Mouse (Mus musculus) midbrain, embryonic 15.5 days (tissue): Measurements from ENCODE around the gene Olfr750. TPM values are rescaled to one million over a fixed set of nuclear protein-coding genes. Genes with fewer than 3 reads are reported as not detected.

Experiments
- ATAC-seq: fragments of 200-750 bp; cut with Nextera tagmentation; replicated peaks from 2 replicates; pipeline ENCODE4 v1.8.0; 2017; ENCODE audit warnings: moderate TSS enrichment
- H3K27ac ChIP-seq: fragments of 300-500 bp; sonication (generic); 2 replicates; pipeline ENCODE4 v1.5.1; 2015; ENCODE audit warnings: mild to moderate bottlenecking, inconsistent platforms
- H3K27me3 ChIP-seq: fragments of 300-500 bp; sonication (generic); replicated peaks from 2 replicates; pipeline ENCODE4 v1.6.1; 2015; ENCODE audit warnings: inconsistent platforms
- H3K36me3 ChIP-seq: fragments of 300-500 bp; sonication (generic); replicated peaks from 2 replicates; pipeline ENCODE4 v1.6.1; 2015; ENCODE audit warnings: inconsistent platforms
- H3K4me1 ChIP-seq: fragments of 300-500 bp; sonication (generic); 2 replicates; pipeline ENCODE4 v1.6.1; 2015; ENCODE audit warnings: inconsistent platforms
- H3K4me2 ChIP-seq: fragments of 300-500 bp; sonication (generic); 2 replicates; pipeline ENCODE4 v1.6.1; 2015; ENCODE audit warnings: inconsistent platforms, mild to moderate bottlenecking, moderate library complexity
- H3K4me3 ChIP-seq: fragments of 300-500 bp; sonication (generic); 2 replicates; pipeline ENCODE4 v1.5.1; 2015; ENCODE audit warnings: mild to moderate bottlenecking, inconsistent platforms
- H3K9ac ChIP-seq: fragments of 300-500 bp; sonication (generic); 2 replicates; pipeline ENCODE4 v1.6.1; 2015; ENCODE audit warnings: mild to moderate bottlenecking, inconsistent platforms
- H3K9me3 ChIP-seq: fragments of 300-500 bp; sonication (generic); 2 replicates; pipeline ENCODE4 v1.6.1; 2016; ENCODE audit warnings: inconsistent platforms
- WGBS: fragments of 180-500 bp; shearing (Covaris S2); methylation state at CpG from one replicate; pipeline ENCODE4 v1.1.7; 2015; ENCODE audit warnings: mixed read lengths; 5-methylcytosine and 5-hydroxymethylcytosine counted together
- polyA plus RNA-seq: library from polyadenylated mRNA; unstranded; fragments of >200 nt; fragmentation: Nextera tagmentation; extraction: Ambion mirVana; gene quantifications from 2 replicates; pipeline ENCODE4 v1.2.1, GENCODE M21; 2015

The Olfr750 gene
- polyA plus RNA-seq, 1 experiment from 2014 or later = 0.09 TPM

- Histone ChIP-seq H3K4me2 (no peak overlapping the region), H3K9me3 (no peaks in the 10 kb centered on the region), H3K9ac (no peak overlapping the region), H3K27me3 (peaks cover 20% of the 10 kb centered on the region), H3K4me1 (peaks cover 21% of the 10 kb centered on the region), H3K27ac (no peak overlapping the region), H3K4me3 (no peak overlapping the region), H3K36me3 (no peaks in the 10 kb centered on the region)
- 77% methylated on average over 2 of the region's 2 CpGs for WGBS
- no peak for ATAC-seq
Measured at GRCm38 (mm10) chr14:51085086-51085485, 10.9 kb upstream of the Olfr750 start.

GRCm38 (mm10) chr14:51083805-51084204 lies 9.6 kb upstream of the Olfr750 start:
- H3K4me3 ChIP-seq = peak overlapping the region; percentile 48
- no peak overlapping the region for H3K9ac ChIP-seq
- ATAC-seq = no peak
- H3K9me3 ChIP-seq = no peaks in the 10 kb centered on the region
- H3K36me3 ChIP-seq = no peaks in the 10 kb centered on the region
- H3K4me1 ChIP-seq = peaks cover 21% of the 10 kb centered on the region
- 12% methylated on average over 7 of the region's 7 CpGs for WGBS
- H3K27ac ChIP-seq = no peak overlapping the region
- H3K27me3 ChIP-seq = peaks cover 20% of the 10 kb centered on the region
- peak overlapping the region; percentile 80 for H3K4me2 ChIP-seq

GRCm38 (mm10) chr14:51082599-51083581 lies 8.7 kb upstream of the Olfr750 start:
- Histone ChIP-seq H3K9me3 (no peaks in the 10 kb centered on the region), H3K4me1 (peaks cover 14% of the 10 kb centered on the region), H3K4me2 (peak overlapping the region; percentile 80), H3K4me3 (peak overlapping the region; percentile 48), H3K36me3 (no peaks in the 10 kb centered on the region), H3K27me3 (peaks cover 20% of the 10 kb centered on the region), H3K27ac (no peak overlapping the region), H3K9ac (peak overlapping the region; percentile 47)
- WGBS = 3% methylated on average over 38 of the region's 40 CpGs
- ATAC-seq = peak; percentile 77

GRCm38 (mm10) chr14:51081035-51081434 lies 6.8 kb upstream of the Olfr750 start:
- ATAC-seq = no peak
- 91% methylated on average over 2 of the region's 2 CpGs for WGBS
- H3K27me3 ChIP-seq = peaks cover 17% of the 10 kb centered on the region

GRCm38 (mm10) chr14:51079180-51079579 lies 4.9 kb upstream of the Olfr750 start:
- no peaks in the 10 kb centered on the region for H3K36me3 ChIP-seq
- peaks cover 14% of the 10 kb centered on the region for H3K4me1 ChIP-seq
- H3K4me3 ChIP-seq = no peak overlapping the region
- no peak for ATAC-seq
- peaks cover 10% of the 10 kb centered on the region for H3K27me3 ChIP-seq
- no peak overlapping the region for H3K27ac ChIP-seq
- no peak overlapping the region for H3K9ac ChIP-seq
- WGBS = 90% methylated on average over 1 of the region's 1 CpGs
- no peak overlapping the region for H3K4me2 ChIP-seq
- no peaks in the 10 kb centered on the region for H3K9me3 ChIP-seq

More at GRCm38 (mm10) chr14:51081035-51081434, 6.8 kb upstream of the Olfr750 start:
- peaks cover 14% of the 10 kb centered on the region for H3K4me1 ChIP-seq
- H3K4me2 ChIP-seq = no peak overlapping the region
- H3K9ac ChIP-seq = no peak overlapping the region
- no peak overlapping the region for H3K27ac ChIP-seq
- no peaks in the 10 kb centered on the region for H3K9me3 ChIP-seq
- no peaks in the 10 kb centered on the region for H3K36me3 ChIP-seq
- no peak overlapping the region for H3K4me3 ChIP-seq

GRCm38 (mm10) chr14:51069617-51070016 lies 4.6 kb downstream of the Olfr750 start:
- 87% methylated on average over 2 of the region's 2 CpGs for WGBS
- Histone ChIP-seq H3K36me3 (no peaks in the 10 kb centered on the region), H3K9ac (no peak overlapping the region), H3K4me1 (peaks cover 10% of the 10 kb centered on the region; the same call in 1 of the 2 replicates), H3K27me3 (no peaks in the 10 kb centered on the region), H3K4me2 (no peak overlapping the region), H3K4me3 (no peak overlapping the region), H3K27ac (no peak overlapping the region), H3K9me3 (no peaks in the 10 kb centered on the region)
- no peak for ATAC-seq

- Histone ChIP-seq H3K4me2 (no peak overlapping the region), H3K36me3 (no peaks in the 10 kb centered on the region), H3K27me3 (no peaks in the 10 kb centered on the region), H3K4me1 (peaks cover 10% of the 10 kb centered on the region; the same call in 1 of the 2 replicates), H3K4me3 (no peak overlapping the region), H3K9ac (no peak overlapping the region), H3K9me3 (no peaks in the 10 kb centered on the region), H3K27ac (no peak overlapping the region)
- 92% methylated on average over 5 of the region's 5 CpGs for WGBS
- no peak for ATAC-seq
Measured at GRCm38 (mm10) chr14:51068956-51069355, 5.3 kb downstream of the Olfr750 start.

- no peaks in the 10 kb centered on the region for H3K27me3 ChIP-seq
- H3K9me3 ChIP-seq = no peaks in the 10 kb centered on the region
- H3K27ac ChIP-seq = no peak overlapping the region
- no peak overlapping the region for H3K4me2 ChIP-seq
- ATAC-seq = no peak
- 89% methylated on average over 5 of the region's 5 CpGs for WGBS
- peaks cover 9% of the 10 kb centered on the region; the same call in 1 of the 2 replicates for H3K4me1 ChIP-seq
- no peaks in the 10 kb centered on the region for H3K36me3 ChIP-seq
- no peak overlapping the region for H3K4me3 ChIP-seq
- no peak overlapping the region for H3K9ac ChIP-seq
Measured at GRCm38 (mm10) chr14:51060761-51061160, 13.5 kb downstream of the Olfr750 start.

GRCm38 (mm10) chr14:51057401-51057831 lies 16.8 kb downstream of the Olfr750 start, which contains the start of gene Rnase12:
TSS of gene Rnase12 (minus strand) at chr14:51057661.
- Histone ChIP-seq H3K27me3 (no peaks in the 10 kb centered on the region), H3K4me3 (no peak within 1 kb of the TSS), H3K4me1 (0 out of 2 replicates have a peak, but pooled peaks cover 6% of the 10 kb centered on the region), H3K4me2 (no peak within 1 kb of the TSS), H3K27ac (no peak within 1 kb of the TSS), H3K9ac (no peak within 1 kb of the TSS), H3K36me3 (no peaks in the 10 kb centered on the region), H3K9me3 (no peaks in the 10 kb centered on the region)
- 73% methylated on average over 9 of the region's 9 CpGs for WGBS
- ATAC-seq = no peak

- Histone ChIP-seq H3K4me2 (no peak overlapping the region), H3K9me3 (no peaks in the 10 kb centered on the region)
- WGBS = 19% methylated on average over 13 of the region's 13 CpGs
Measured at GRCm38 (mm10) chr14:51054243-51055237, 19.7 kb downstream of the Olfr750 start.

GRCm38 (mm10) chr14:51053176-51053575 lies 21.1 kb downstream of the Olfr750 start:
- H3K9ac ChIP-seq = no peak overlapping the region
- H3K4me2 ChIP-seq = no peak overlapping the region
- H3K27me3 ChIP-seq = no peaks in the 10 kb centered on the region
- H3K4me1 ChIP-seq = no peaks in the 10 kb centered on the region
- no peak overlapping the region for H3K27ac ChIP-seq
- no peak overlapping the region for H3K4me3 ChIP-seq
- no peaks in the 10 kb centered on the region for H3K9me3 ChIP-seq
- no peaks in the 10 kb centered on the region for H3K36me3 ChIP-seq
- ATAC-seq = no peak
- 54% methylated on average over 5 of the region's 5 CpGs for WGBS

More at GRCm38 (mm10) chr14:51054243-51055237, 19.7 kb downstream of the Olfr750 start:
- Histone ChIP-seq H3K9ac (no peak overlapping the region), H3K4me1 (no peaks in the 10 kb centered on the region), H3K27ac (no peak overlapping the region), H3K4me3 (no peak overlapping the region), H3K27me3 (no peaks in the 10 kb centered on the region), H3K36me3 (no peaks in the 10 kb centered on the region)
- no peak for ATAC-seq

GRCm38 (mm10) chr14:51051941-51052340 lies 22.3 kb downstream of the Olfr750 start:
- Histone ChIP-seq H3K36me3 (no peaks in the 10 kb centered on the region), H3K27ac (no peak overlapping the region), H3K9ac (no peak overlapping the region), H3K27me3 (no peaks in the 10 kb centered on the region), H3K9me3 (no peaks in the 10 kb centered on the region), H3K4me1 (no peaks in the 10 kb centered on the region), H3K4me3 (no peak overlapping the region), H3K4me2 (no peak overlapping the region)
- ATAC-seq = no peak
- WGBS = 76% methylated on average over 5 of the region's 5 CpGs
